Mouse (Mus musculus) cerebellum, adult (tissue): ENCODE measurements at regions not wholly inside any gene's neighbourhood (a gene's known extent, or its start where the extent isn't known, plus 50 kb on each side); places are given as distances from the start of the nearest gene placed in this dataset.

Experiments used
- ATAC-seq: cut with Nextera tagmentation; 2 replicates; pipeline ENCODE4 v1.9.2; 2017; ENCODE audit warnings: mild to moderate bottlenecking, moderate library complexity, mixed read lengths; ENCODE audit not compliant: insufficient number of reproducible peaks, low FRiP score, low TSS enrichment

- ATAC-seq, result peak; percentile 45; the same call in 1 of the 2 replicates
These were observed 179.7 kb upstream of the Chrm3 start for GRCm38 (mm10) chr13:10540197-10540940.

- ATAC-seq, result no peak
These were observed 178.3 kb upstream of the Chrm3 start for GRCm38 (mm10) chr13:10538927-10539326.

DNA sequence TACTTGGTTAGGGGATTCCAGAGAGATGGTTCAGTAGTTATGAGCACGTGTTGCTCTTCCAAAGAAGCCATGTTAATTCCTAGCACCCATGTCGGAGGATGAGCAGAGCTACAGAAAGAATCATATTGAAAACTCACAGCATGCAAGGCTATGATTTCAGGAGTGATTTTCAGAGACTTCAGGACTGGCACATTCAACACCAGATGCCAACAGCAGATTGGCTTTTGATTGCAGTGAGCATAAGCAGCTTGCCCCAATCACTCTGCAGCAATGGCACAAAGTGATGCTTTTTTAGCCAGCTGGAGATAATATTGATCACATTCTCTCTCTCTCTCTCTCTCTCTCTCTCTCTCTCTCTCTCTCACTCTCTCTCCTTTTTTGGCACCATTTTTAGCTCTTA is 166.6 kb upstream of the Chrm3 start:
- no peak for ATAC-seq

GRCm38 (mm10) chr13:10526470-10527207 is 166.0 kb upstream of the Chrm3 start:
- no peak for ATAC-seq

GRCm38 (mm10) chr13:10504211-10504610 is 143.6 kb upstream of the Chrm3 start:
- ATAC-seq, result no peak

DNA sequence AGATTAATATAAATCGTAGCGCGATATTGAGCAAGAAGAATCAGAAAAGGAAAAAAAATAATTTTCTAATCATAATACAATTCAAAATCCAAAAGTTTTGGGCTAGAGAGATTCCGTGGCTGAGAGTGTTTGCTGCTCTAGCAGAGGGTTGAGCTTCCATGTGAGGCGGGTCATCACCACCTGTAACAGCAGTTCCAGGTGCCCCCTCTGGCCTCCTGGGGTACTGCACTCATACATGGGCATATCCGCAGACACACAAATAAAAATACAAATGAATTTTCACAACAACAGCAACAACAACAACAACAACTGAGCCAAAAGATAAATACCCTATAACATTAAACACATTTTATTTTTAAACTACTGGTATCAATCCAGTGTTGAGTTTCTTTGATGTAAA is 94.7 kb upstream of the Chrm3 start:
- ATAC-seq, result no peak

DNA sequence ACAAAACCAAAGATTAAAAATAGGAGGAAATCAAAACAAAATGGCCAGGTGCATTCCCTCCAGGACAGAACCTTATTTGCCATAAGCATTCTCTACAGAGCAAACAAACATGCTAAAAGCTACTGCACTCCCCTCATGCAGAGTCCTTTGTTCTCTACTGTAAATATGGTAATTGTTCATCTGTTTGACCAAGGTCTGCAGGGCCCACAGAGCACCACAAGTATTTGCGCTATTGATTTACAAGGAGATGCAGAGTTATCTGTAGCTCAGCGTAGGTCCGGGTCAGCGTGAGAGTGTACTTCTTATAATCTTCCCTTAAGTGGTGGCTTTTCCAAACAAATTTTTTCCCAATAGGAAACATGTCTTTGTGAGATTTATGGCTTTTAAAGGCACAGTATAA is 94.0 kb upstream of the Chrm3 start:
- ATAC-seq, result no peak

DNA sequence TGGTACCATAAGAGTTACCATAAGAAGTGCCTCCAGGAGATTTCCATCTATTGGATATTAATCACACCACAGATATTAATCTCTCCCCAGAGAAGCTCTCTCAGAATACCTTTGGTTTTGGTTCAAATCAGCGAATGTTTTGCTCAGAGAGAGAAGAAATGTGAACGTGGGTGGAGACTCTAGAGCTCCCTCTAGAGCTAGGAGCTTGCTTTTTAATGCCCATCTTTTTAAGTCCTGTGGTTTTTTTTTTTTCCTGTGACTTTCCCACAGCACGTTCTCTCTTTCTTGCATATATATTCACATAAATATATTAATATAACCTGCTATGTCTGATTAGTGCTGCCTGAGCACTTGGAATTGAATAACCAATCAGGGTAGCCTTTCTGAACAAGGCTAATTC is 90.4 kb upstream of the Chrm3 start:
- ATAC-seq, result no peak

DNA sequence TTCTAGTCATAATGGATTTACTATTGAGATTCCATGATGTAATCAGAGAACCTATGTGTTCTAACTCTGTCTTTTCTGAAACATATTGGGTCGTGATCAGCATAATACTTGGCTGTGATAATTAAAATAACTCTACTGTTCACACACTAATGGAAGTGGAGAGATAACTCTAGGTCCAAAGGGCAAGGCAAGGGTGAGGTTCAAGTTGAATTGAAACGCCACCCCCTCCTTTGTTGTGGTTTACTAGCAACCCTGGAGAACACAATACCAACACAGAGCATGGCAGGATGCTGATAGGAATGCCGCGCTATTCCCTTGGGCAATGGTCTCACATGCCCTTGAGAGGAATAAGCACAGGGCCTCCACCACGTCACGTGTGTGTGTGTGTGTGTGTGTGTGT is 88.9 kb upstream of the Chrm3 start:
- ATAC-seq, result no peak

GRCm38 (mm10) chr13:10447806-10448205 is 87.2 kb upstream of the Chrm3 start:
- no peak for ATAC-seq

DNA sequence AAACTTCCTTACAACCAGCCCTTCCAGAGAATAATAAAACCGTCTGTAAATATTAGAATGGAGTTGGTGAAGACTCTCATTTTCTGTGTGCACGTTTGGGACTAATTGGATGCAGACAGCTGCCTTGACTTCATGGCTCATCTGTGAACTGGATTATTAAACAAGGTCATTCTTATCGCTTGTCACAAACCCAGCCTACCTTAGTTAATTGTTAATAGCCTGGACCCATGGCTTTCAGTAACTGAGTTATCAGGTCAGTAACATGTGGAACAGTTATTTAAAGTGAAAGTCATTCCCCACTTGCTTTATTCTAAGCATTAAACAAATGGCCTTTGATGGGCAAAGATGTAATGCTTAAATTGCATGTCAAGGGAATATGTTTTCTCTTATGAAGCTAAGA is 85.0 kb upstream of the Chrm3 start:
- ATAC-seq, result no peak
